Mouse (Mus musculus): ENCODE measurements around the gene Rnf10. TPM values are rescaled to one million over a fixed set of nuclear protein-coding genes. Genes with fewer than 3 reads are reported as not detected.

Rnf10 gene
- polyA plus RNA-seq, 1 experiment from 2014 or later, result 202 TPM

DNA sequence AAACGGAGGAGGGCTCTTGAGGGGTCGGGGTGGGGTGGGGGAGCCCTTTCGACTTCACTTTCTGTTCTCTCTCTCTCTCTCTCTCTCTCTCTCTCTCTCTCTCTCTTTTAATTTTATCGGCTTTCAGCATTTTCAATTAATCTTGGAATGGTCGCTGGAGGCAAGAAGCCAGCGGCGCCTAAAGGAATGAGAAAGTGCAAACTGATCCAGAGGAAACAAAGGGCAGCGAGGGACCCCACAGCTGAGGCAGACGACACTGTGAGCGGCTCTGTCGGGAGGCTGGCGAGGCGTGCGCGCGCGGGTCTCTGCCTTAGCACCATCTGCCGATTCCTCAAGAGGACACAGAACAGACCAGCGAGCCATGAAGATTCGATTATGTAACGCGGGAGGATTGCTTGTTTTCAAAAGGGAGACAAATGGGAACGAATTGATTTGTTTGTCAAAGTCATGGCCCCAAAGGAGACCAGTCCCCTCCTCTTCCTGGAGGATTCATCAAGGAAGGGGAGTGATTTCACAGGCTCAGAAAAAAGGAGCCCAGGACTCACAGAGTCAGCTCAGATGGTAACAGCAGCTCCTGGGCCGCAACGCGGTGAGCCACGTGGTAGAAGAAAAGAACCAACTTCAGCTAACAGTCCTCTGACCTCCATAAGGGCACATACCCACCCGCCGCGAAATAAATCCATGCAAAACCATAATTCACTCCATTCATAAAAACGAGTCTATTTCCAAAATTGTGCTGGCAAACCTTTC is 68.0 kb downstream of the Rnf10 start:
- H3K27me3 ChIP-seq, result peaks cover 24% of the 10 kb centered on the region
- peak; percentile 94 for ATAC-seq (ENCODE audit: low FRiP score)
- peak overlapping the region; percentile 28 for H3K9ac ChIP-seq
- peak overlapping the region; percentile 86 for H3K27ac ChIP-seq
- no peaks in the 10 kb centered on the region for H3K36me3 ChIP-seq
- 3% methylated on average over 31 of the region's 31 CpGs for WGBS
- peak overlapping the region; percentile 19 for H3K4me3 ChIP-seq
- no peaks in the 10 kb centered on the region for H3K9me3 ChIP-seq (replicated peaks)
- H3K4me2 ChIP-seq (replicated peaks), result peak overlapping the region; percentile 49
- peaks cover 19% of the 10 kb centered on the region for H3K4me1 ChIP-seq

DNA sequence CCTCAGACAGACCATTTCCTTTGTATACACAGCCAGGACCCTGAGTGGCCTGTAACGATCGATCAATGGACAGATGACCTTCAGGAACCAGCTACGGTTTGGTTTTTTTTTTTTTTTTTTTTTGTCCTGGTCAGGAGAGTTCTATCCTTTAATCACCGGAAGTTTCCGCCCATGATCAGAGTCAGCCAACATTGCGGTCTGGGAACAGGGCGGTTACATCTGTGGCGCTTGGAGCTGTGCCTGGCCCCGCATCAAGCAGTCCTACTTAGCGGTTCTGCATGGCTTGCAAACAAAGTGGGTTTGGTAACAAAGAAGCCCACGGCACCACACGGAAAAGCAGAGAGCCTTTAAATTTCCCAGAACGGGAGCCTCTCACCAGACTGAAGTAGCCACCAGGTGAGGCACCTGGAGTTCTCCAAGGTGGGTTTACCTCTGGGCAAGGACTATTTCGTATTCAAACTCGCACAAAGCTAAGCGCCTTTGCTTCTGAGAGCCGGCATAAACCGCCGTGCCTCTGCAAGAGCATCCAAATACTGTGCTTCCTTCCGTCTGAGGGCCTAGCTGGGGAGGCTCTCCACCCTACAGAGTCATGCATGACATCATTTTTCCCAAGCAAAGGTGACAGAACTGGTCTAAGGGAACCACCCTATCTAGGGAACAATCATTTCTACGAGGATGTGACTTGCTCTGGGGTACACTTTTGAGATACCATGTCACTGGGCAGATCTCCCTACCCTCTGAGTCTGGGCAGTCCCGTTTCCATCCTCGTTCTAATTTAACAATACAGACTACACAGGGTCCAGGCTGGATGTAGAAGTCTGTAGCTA is 68.8 kb downstream of the Rnf10 start:
- WGBS, result 12% methylated on average over 23 of the region's 23 CpGs
- peaks cover 19% of the 10 kb centered on the region for H3K4me1 ChIP-seq
- no peaks in the 10 kb centered on the region for H3K9me3 ChIP-seq (replicated peaks)
- H3K27me3 ChIP-seq, result peaks cover 24% of the 10 kb centered on the region
- peak overlapping the region; percentile 49 for H3K4me2 ChIP-seq (replicated peaks)
- H3K9ac ChIP-seq, result peak overlapping the region; percentile 28
- ATAC-seq (ENCODE audit: low FRiP score), result peak; percentile 79
- no peaks in the 10 kb centered on the region for H3K36me3 ChIP-seq
- peak overlapping the region; percentile 19 for H3K4me3 ChIP-seq
- H3K27ac ChIP-seq, result peak overlapping the region; percentile 86

DNA sequence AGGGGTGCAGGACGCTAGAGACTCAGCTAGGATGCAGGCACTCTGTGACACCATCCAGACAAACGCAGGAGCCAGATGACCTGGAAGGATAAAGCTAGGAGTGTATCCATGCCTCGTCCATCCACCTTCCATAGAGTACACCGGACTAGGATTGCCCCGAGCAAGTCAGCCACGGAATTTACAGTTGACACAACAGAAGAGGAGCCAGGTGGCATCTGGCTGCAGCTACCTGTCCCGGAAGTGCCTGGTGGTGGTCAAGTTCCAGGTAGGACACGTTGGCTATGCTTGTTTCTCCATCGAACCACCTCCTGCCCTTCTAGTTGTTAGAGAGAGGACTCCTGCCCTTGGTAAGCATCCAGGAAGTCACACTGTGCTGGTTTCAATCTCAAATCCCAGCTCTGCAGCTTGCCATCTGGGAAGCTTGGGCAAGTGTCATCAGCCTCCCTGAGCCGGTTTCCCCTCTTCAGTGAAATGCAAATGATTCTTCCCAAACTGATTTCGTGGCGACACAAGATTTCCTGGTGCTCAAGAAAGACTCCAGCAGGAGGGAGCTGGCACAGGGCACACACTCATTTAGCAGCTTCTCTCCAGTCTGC is 78.0 kb downstream of the Rnf10 start:
- 4% methylated on average over 12 of the region's 12 CpGs for WGBS
- H3K9ac ChIP-seq, result peak overlapping the region; percentile 84; the same call in 1 of the 2 replicates

DNA sequence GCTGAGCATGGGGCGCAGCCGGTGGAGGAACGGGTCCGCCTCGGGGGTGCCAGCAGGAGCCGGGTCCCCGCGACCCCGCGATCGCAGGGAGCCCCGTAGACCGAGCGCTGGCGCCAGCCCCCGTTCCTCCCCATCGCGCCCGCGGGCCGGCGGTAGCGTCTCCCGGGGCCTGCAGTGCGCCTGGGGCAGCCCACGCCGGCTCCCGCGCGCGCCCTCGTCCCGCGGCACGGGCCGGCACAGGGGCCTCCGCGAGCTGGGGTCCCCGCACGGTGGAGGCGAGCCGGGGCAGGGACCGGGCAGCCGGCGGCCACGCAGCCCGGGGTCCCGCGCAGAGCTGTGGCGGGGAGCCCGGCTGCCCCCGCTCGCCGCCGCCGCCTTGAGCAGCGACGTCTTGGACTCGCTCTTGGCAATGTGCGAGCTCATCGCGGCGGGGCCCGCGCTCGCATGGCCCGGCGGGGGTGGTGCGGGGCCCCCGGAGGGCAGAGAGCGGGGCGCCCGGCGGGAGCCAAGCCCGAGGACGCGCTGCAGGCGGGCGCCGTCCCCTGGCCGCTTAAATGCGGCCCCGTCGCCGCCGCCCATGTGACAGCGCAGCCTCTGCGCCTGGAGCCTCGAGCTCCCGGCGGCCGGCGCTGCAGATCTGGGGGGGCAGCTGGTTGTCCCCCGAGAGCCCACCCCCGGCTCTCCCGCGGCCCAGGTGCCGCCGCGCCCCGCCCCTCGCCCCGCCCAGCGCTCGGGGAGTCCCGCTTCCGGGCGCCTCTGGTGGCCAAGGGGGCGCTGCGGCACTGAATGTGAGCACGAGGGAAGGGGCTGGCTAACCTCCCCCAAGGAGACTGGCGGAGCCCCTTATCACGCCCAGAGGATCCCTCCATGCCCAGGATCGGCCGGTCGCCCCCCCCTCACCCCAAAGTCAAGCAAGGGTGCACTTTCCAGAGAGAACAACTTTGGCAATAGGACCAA is 78.8 kb downstream of the Rnf10 start, which contains the start of gene Cabp1:
Cabp1 (minus strand) TSS at position 713 of the 957 bp plus-strand sequence.
- under 1% methylated on average over 107 of the region's 116 CpGs for WGBS
- Histone ChIP-seq H3K4me2 (replicated peaks) (peak within 1 kb of the TSS; percentile 100), H3K4me1 (peaks cover 34% of the 10 kb centered on the region), H3K9me3 (replicated peaks) (no peaks in the 10 kb centered on the region), H3K27me3 (peaks cover 89% of the 10 kb centered on the region), H3K9ac (peak within 1 kb of the TSS; percentile 84), H3K27ac (peak within 1 kb of the TSS; percentile 60), H3K36me3 (no peaks in the 10 kb centered on the region), H3K4me3 (peak within 1 kb of the TSS; percentile 69)
- ATAC-seq (ENCODE audit: low FRiP score), result peak; percentile 77

More for the DNA sequence above, 78.0 kb downstream of the Rnf10 start:
- Histone ChIP-seq H3K4me2 (replicated peaks) (peak overlapping the region; percentile 100), H3K27me3 (peaks cover 82% of the 10 kb centered on the region), H3K36me3 (no peaks in the 10 kb centered on the region), H3K4me1 (peaks cover 34% of the 10 kb centered on the region), H3K27ac (no peak overlapping the region; the same call in 1 of the 2 replicates), H3K4me3 (peak overlapping the region; percentile 69), H3K9me3 (replicated peaks) (no peaks in the 10 kb centered on the region)
- peak; percentile 5; the same call in 1 of the 2 replicates for ATAC-seq (ENCODE audit: low FRiP score)

DNA sequence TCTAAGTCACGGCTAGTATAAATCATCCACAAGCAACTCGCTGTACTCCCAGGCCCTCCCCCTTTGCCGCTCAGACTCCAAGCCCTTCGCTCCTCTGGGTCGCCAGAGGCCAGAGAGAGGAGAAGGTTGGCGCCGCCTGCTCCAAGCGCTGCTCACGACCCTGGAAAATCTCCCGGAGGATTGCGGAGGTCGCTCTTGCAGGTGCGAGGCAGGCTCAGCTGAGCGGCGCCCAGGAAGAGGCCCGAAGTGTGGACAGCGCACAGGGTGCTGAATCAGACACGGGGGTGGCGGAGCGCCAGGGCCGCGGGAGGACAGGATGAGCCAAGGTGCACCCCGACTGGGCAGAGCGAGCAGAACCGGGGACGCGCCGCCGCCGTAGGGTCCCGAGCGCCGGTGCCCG is 79.5 kb downstream of the Rnf10 start:
- Histone ChIP-seq H3K4me2 (replicated peaks) (peak overlapping the region; percentile 100), H3K9ac (peak overlapping the region; percentile 84), H3K9me3 (replicated peaks) (no peaks in the 10 kb centered on the region), H3K36me3 (no peaks in the 10 kb centered on the region), H3K4me3 (peak overlapping the region; percentile 69), H3K27me3 (peaks cover 89% of the 10 kb centered on the region), H3K27ac (peak overlapping the region; percentile 60; the same call in 1 of the 2 replicates), H3K4me1 (peaks cover 34% of the 10 kb centered on the region)
- WGBS, result 1% methylated on average over 28 of the region's 34 CpGs
- no peak for ATAC-seq (ENCODE audit: low FRiP score)

DNA sequence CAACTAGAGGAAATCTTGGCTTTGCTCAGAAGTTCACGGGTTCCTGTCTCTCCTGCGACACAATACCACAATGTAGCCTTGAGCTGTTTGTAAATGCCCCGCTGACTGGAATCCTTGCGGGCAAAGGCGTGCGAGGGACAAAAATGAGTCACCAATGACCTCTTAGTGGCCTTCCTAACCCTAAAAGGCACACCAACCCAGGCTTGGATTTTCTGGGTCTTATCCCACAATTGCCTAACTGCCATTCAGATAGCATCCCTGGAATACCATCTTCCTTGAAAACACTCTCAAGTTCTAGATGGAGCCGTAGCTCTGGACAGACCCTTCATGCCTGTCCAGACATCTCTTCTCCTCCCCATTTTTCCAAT is 79.9 kb downstream of the Rnf10 start:
- 14% methylated on average over 7 of the region's 7 CpGs for WGBS
- Histone ChIP-seq H3K27ac (peak overlapping the region; percentile 17; the same call in 1 of the 2 replicates), H3K36me3 (no peaks in the 10 kb centered on the region), H3K4me3 (peak overlapping the region; percentile 69), H3K9ac (no peak overlapping the region; the same call in 1 of the 2 replicates), H3K9me3 (replicated peaks) (no peaks in the 10 kb centered on the region), H3K4me1 (peaks cover 34% of the 10 kb centered on the region), H3K27me3 (peaks cover 86% of the 10 kb centered on the region), H3K4me2 (replicated peaks) (peak overlapping the region; percentile 100)
- ATAC-seq (ENCODE audit: low FRiP score), result no peak

DNA sequence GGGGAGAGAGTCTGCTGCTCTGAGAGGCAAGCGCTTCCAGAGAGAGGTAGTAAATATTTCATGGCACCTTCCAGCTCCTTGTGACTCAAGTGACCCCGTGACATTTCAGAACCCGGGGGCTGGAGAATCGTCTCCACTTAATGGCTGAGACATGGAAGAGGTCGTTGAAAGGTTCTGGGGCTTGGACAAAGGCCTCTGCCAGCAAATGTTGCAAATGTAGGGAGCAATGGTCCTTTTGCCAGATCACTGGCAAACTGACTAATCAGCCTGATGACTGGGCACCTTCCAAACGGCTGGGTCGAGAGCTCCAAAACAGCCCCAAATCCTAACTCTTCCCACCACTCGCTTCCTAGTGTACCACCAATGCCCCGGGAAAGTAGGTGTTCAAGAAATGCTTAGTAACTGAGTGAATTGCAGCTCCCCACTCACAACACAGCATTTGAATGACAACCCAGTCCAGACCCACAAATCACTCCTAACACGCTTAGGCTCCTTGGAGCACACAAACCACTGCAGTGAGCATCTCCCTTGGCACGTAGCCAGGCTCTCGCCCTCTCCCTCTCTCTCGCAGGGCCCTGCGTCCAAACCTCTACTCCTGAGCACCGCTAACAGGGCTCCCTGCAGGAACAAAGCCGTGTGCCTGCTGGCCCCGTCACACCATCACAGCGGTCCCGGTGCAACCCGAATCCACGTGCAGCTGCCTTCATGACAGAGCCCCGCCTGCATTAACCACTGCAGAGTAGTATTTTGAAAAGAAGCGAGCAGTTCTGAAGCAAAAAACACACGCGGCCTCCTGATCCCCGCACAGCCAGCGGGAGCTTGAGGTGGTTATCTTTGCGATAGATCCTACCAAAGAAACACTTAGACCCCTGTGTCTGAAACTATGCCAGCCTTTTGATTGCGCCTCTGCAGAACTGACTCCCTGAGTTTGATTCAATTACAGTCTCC is 80.5 kb downstream of the Rnf10 start:
- Histone ChIP-seq H3K9ac (0 out of 2 replicates have a peak overlapping the region, but pooled peaks have one; percentile 35), H3K4me2 (replicated peaks) (peak overlapping the region; percentile 100), H3K36me3 (no peaks in the 10 kb centered on the region), H3K4me1 (peaks cover 40% of the 10 kb centered on the region), H3K9me3 (replicated peaks) (no peaks in the 10 kb centered on the region), H3K27me3 (peaks cover 80% of the 10 kb centered on the region), H3K4me3 (peak overlapping the region; percentile 69), H3K27ac (peak overlapping the region; percentile 17; the same call in 1 of the 2 replicates)
- ATAC-seq (ENCODE audit: low FRiP score), result no peak
- WGBS, result 9% methylated on average over 29 of the region's 29 CpGs

Other genes starting within 250 kb of the Rnf10 start
- 22.3 and 30.3 TPM in 2 replicates for gene Gm10401, start 174.6 kb downstream of the Rnf10 start, polyA plus RNA-seq (2016; fragmentation: Nextera tagmentation; extraction: Ambion mirVana)
- 38.7 and 41.9 TPM in 2 replicates for gene Acads, start 153.6 kb downstream of the Rnf10 start, polyA plus RNA-seq (2016; fragmentation: Nextera tagmentation; extraction: Ambion mirVana)
- gene Unc119b, start 137.9 kb downstream of the Rnf10 start, polyA plus RNA-seq (2016; fragmentation: Nextera tagmentation; extraction: Ambion mirVana), result 57.5 and 62.0 TPM in 2 replicates
- 65.0 and 72.9 TPM in 2 replicates for gene Mlec, start 114.7 kb downstream of the Rnf10 start, polyA plus RNA-seq (2016; fragmentation: Nextera tagmentation; extraction: Ambion mirVana)
- gene Cabp1, start 78.5 kb downstream of the Rnf10 start, polyA plus RNA-seq (2016; fragmentation: Nextera tagmentation; extraction: Ambion mirVana), result 10.3 and 10.5 TPM in 2 replicates
- gene Pop5, start 37.1 kb downstream of the Rnf10 start, polyA plus RNA-seq (2016; fragmentation: Nextera tagmentation; extraction: Ambion mirVana), result 78.6 and 90.5 TPM in 2 replicates
- 48.1 and 51.3 TPM in 2 replicates for gene Coq5, start 6.8 kb upstream of the Rnf10 start, polyA plus RNA-seq (2016; fragmentation: Nextera tagmentation; extraction: Ambion mirVana)
- gene Dynll1, start 28.1 kb upstream of the Rnf10 start, polyA plus RNA-seq (2016; fragmentation: Nextera tagmentation; extraction: Ambion mirVana), result 1,295 and 1,383 TPM in 2 replicates
- gene Srsf9, start 54.3 kb upstream of the Rnf10 start, polyA plus RNA-seq (2016; fragmentation: Nextera tagmentation; extraction: Ambion mirVana), result 306 and 309 TPM in 2 replicates
- gene Gatc, start 68.3 kb upstream of the Rnf10 start, polyA plus RNA-seq (2016; fragmentation: Nextera tagmentation; extraction: Ambion mirVana), result 31.6 and 38.6 TPM in 2 replicates
- 49.5 and 54.5 TPM in 2 replicates for gene Triap1, start 68.3 kb upstream of the Rnf10 start, polyA plus RNA-seq (2016; fragmentation: Nextera tagmentation; extraction: Ambion mirVana)
- 728 and 823 TPM in 2 replicates for gene Cox6a1, start 76.1 kb upstream of the Rnf10 start, polyA plus RNA-seq (2016; fragmentation: Nextera tagmentation; extraction: Ambion mirVana)
- 128 and 131 TPM in 2 replicates for gene Msi1, start 156.7 kb upstream of the Rnf10 start, polyA plus RNA-seq (2016; fragmentation: Nextera tagmentation; extraction: Ambion mirVana)
- gene Pla2g1b, start 193.4 kb upstream of the Rnf10 start, polyA plus RNA-seq (2016; fragmentation: Nextera tagmentation; extraction: Ambion mirVana), result not detected in 2 replicates
- gene Sirt4, start 211.8 kb upstream of the Rnf10 start, polyA plus RNA-seq (2016; fragmentation: Nextera tagmentation; extraction: Ambion mirVana), result 23.1 and 24.7 TPM in 2 replicates
- gene Pxn, start 233.8 kb upstream of the Rnf10 start, polyA plus RNA-seq (2016; fragmentation: Nextera tagmentation; extraction: Ambion mirVana), result 34.0 and 39.2 TPM in 2 replicates